Mouse (Mus musculus) left cerebral cortex, adult 6 months (tissue): Measurements from ENCODE around the gene Slc38a5. TPM values are rescaled to one million over a fixed set of nuclear protein-coding genes. Genes with fewer than 3 reads are reported as not detected.

Source experiments
- long read RNA-seq, 2 experiments: library from polyadenylated mRNA; unstranded; transcript quantifications; one replicate each; pipeline ENCODE4 v2.0.0; 2019 to 2020
- polyA plus RNA-seq: library from polyadenylated mRNA; unstranded; fragments of <200 nt; fragmentation: Nextera tagmentation; gene quantifications from 2 replicates; pipeline ENCODE4 v1.2.3, GENCODE M21; 2021

The Slc38a5 gene
- polyA plus RNA-seq = 2.8 and 4.6 TPM in 2 replicates
- long read RNA-seq, experiment 1, partial matches to known transcripts = 2 of 7 reads
- long read RNA-seq, experiment 1, other reads (novel, unspliced or antisense) = 1 of 7 reads
- long read RNA-seq, experiment 2, partial matches to known transcripts = 2 of 7 reads
- long read RNA-seq, experiment 2, other reads (novel, unspliced or antisense) = 1 of 7 reads

DNA sequence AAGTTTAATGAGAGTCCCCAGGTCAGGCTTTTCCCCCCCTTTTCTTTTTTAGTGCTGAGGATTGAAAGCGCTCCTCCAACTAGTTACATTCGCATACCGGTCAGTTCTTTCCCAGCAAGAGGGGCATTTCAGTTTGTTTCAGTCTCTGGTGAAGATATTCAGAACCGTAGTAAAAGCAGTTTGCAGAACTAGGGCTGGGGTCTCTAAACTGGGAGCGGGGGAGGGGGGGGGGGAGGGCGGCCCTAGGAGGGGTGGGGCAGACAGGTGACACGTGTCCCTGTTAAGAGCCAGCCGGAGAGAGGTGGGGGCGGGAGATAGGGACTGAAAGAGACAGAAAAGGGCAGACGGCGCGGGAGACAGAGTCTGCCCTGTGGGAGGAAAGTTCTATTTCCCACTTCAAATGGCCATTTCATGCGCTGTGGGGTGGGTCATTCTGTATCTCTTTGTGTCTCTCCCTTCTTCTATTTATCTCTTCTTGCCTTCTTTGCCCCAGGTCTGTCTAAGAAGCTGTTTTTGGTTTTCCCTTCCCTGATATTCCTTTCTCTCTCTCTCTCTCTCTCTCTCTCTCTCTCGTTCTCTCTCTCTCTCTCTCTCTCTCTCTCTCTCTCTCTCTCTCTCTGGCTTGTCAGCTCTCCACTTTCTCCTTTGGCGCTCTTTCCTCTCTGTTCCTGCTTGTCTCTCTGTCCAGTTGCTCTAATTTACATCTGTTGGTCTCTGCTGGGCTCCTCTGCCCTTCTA is at the start of gene Slc38a5:
Slc38a5 (plus strand) TSS at position 51 of the 738 bp plus-strand sequence.

DNA sequence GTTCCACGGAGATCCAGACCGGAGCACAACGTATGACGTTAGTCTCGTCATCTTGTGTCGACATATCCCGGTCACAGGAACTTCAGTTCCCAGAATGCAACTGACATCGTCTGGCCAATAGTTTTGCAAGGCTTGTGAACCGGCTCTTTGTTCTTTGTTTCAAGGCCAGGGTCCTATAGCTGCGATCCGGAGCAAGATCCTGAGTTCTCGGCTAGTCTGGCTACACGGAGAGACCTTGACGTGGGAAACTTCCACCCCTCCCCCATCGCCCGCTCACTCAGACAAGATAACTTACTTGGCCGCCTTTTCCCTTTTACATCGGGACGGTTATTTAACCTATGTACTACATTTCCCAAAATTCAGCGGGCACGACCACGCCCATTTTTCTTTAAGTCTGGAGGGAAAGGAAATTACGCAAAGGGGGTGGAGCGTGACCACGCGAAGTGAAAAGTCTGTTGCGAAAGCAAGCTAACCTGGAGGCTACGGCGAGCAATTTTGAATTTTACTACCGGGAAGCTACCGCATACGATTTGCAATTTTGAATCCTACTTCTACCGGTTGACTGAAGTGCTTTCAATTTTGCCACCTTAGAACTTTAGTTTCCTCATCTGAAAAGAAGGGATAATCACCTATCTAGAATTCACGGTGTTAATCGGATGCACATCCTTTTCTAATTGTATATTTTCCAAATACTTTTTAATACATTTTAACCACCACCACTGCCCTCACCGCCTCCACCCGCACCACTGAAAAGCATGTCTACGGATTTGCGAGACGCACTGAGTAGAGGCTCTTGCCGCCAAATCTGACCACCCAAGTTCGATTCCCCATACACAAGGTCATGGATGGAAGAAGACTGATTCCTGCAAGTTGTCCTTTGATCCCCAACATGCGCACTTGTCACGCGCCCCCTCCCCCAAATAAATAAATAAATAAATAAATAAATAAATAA is 18.3 kb upstream of the Slc38a5 start, which contains the start of gene Ftsj1:
Ftsj1 (minus strand) TSS at position 73 of the 952 bp plus-strand sequence.

DNA sequence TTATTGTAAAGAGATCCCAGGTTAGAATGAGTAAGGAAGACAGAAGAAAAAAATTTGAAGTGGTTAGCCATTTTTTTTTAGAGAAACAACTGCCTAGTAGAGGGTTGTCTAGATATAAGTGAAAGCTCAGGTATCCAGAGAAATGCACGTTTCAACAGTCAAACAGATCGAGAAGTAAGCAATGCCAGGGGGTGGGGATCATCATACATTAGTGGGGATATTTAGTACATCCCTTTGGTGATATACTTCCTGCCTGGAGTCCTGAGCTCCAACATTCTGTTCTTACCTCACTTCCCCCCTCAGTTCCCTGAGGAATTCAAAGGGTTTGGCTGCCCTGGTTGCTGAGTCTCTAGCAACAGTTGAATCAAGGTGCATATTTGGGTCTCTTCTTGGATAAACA is 56.2 kb downstream of the Slc38a5 start, which contains the start of gene Ssxb10:
Ssxb10 (plus strand) TSS at position 301 of the 400 bp plus-strand sequence.

Other genes starting within 250 kb of the Slc38a5 start
- gene Suv39h1, start 196.4 kb upstream of the Slc38a5 start, polyA plus RNA-seq = 7.6 and 9.3 TPM in 2 replicates
- 0.25 and 0.46 TPM in 2 replicates for gene Was, start 180.6 kb upstream of the Slc38a5 start, polyA plus RNA-seq
- gene Wdr13, start 138.2 kb upstream of the Slc38a5 start, polyA plus RNA-seq = 17.2 and 22.4 TPM in 2 replicates
- 160 and 174 TPM in 2 replicates for gene Rbm3, start 125.3 kb upstream of the Slc38a5 start, polyA plus RNA-seq
- gene Tbc1d25, start 95.0 kb upstream of the Slc38a5 start, polyA plus RNA-seq = 10.7 and 11.2 TPM in 2 replicates
- gene Ebp, start 77.6 kb upstream of the Slc38a5 start, polyA plus RNA-seq = 21.2 and 23.3 TPM in 2 replicates
- 57.0 and 59.0 TPM in 2 replicates for gene Porcn, start 64.6 kb upstream of the Slc38a5 start, polyA plus RNA-seq
- gene Ftsj1, start 18.7 kb upstream of the Slc38a5 start, polyA plus RNA-seq = 29.1 and 29.3 TPM in 2 replicates
- gene Ssxb10, start 56.3 kb downstream of the Slc38a5 start, polyA plus RNA-seq = not detected in 2 replicates
- gene Ssxb9, start 95.8 kb downstream of the Slc38a5 start, polyA plus RNA-seq = not detected in 2 replicates
- gene Ssxb1, start 142.2 kb downstream of the Slc38a5 start, polyA plus RNA-seq = not detected in 2 replicates
- gene Ssxb2, start 190.6 kb downstream of the Slc38a5 start, polyA plus RNA-seq = not detected in 2 replicates